Mouse (Mus musculus) kidney, adult 2 months (tissue): ENCODE data around the gene Cpne4.

Experiments used
- CTCF ChIP-seq: fragments of 200-500 bp; conservative IDR thresholded peaks from 2 replicates; pipeline ENCODE4 v1.5.1; 2011; ENCODE audit warnings: low read depth, mild to moderate bottlenecking, control low read depth, low read length, moderate library complexity, mixed read lengths; ENCODE audit not compliant: insufficient read depth, insufficient read length
- POLR2A ChIP-seq: fragments of 200-500 bp; IDR thresholded peaks from one replicate; pipeline ENCODE4 v1.6.1; 2011; ENCODE audit warnings: low read depth, low read length, control low read depth

- TF ChIP-seq CTCF (no peak), POLR2A (no peak)
Observed at GRCm38 (mm10) chr9:105048351-105048750, 501.3 kb downstream of the Cpne4 start.
